Mouse (Mus musculus) ES-E14 (cell line): ENCODE data around the gene Cox8a.

Source experiments
- HCFC1 ChIP-seq: IDR thresholded peaks from 2 replicates; pipeline ENCODE4 v1.6.1; 2012; ENCODE audit warnings: low read length, inconsistent platforms, borderline replicate concordance; ENCODE audit not compliant: insufficient read depth
- ZC3H11A ChIP-seq: IDR thresholded peaks from 2 replicates; pipeline ENCODE4 v1.6.1; 2012; ENCODE audit warnings: low read depth, mild to moderate bottlenecking, inconsistent platforms, low read length, borderline replicate concordance
- ZNF384 ChIP-seq: IDR thresholded peaks from 2 replicates; pipeline ENCODE4 v1.6.1; 2012; ENCODE audit warnings: low read depth, low read length, inconsistent platforms

GRCm38 (mm10) chr19:7236742-7237141 is 19.3 kb upstream of the Cox8a start:
- TF ChIP-seq ZNF384, result no peak
- TF ChIP-seq ZC3H11A, result no peak
- no peak for TF ChIP-seq HCFC1
